Mouse (Mus musculus) embryo, embryonic 11.5 days (tissue): ENCODE results near the gene Ttc16.

ENCODE experiments used
- DNase-seq: peaks from one replicate; pipeline ENCODE4 v3.0.0-alpha.2; 2012; ENCODE audit warnings: low read depth, low spot score

The Ttc16 gene

DNA sequence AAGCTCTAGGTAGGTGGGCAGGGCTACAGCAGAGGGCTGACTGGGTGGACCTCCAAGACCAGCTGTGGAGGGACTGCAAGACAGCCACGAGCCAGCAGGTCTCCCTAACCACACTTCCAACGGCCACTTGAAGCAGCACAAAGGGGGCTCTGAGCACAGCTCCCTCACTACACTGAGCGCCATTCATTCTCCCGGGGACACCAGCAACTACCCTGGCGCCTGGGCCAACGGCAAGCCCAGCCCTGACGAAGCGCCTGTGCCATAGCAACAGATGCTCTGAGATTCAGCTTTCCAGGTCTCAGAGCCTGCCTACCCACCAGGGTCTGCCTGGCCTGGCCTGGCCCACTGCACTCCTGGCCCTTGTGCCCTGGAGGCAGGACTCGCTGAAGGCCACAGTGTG lies 56.7 kb downstream of the Ttc16 start:
- DNase-seq, result no peak

DNA sequence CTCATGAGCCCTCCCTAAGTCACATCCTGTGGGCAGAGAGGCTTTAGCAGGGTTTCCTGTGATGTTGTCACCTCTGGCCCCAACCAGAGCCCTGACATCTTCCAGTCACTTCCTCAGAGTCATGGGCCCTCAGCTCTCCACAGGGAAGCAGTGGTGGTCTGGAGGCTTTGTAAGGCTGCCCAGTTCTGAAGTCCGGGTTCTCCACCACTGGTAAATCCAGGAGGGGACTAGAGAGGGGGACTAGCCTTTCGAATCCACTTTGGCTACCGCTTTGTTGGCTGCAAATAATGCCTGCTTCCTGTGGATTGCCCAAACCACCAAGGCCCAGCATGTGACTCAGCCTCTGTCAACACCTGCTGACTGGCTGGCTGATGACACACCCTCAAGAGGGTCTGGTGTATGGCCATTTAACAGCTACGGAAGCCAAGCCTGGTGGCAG lies 60.4 kb downstream of the Ttc16 start:
- DNase-seq, result no peak

DNA sequence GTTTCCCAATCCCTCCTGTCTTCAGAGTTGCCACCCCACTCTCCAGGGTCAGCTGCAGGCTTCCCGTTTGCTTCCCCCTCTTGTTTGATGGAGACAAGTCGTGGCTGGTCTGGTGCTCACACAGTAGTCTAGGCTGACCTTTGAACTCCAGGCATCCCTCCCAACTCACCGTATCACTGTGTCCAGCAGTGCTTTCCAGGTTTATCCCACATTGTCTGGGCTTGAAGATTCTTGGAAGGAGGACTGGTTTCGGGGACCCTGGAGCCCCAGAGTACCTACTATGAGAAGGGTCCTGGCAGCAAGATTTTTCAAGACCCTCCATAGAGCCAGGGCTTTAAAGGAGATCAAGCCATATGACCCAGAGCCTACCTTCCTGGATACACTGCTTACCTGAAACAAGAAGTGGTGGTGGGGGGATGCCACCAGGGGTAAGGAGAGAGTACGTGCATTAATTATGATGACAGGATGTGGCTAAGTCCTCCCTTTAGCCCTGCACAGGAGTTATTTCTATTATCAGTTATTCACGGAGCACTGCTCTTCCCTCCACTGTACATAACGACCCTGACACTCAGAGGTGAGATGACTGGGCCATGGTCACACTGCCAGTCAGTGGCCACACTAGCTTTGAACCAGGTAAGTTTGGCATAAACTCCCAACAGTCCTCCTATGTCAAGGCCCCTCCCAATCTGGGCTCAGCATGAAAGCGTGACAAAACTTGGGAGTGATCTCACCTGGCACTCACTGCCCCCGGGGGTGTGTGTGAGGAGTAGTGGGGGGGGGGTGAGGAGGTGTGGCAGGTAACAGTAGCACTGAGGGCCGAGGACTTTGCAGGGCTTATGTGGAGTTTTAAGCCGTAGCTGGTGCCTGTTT lies 61.1 kb downstream of the Ttc16 start:
- no peak for DNase-seq

DNA sequence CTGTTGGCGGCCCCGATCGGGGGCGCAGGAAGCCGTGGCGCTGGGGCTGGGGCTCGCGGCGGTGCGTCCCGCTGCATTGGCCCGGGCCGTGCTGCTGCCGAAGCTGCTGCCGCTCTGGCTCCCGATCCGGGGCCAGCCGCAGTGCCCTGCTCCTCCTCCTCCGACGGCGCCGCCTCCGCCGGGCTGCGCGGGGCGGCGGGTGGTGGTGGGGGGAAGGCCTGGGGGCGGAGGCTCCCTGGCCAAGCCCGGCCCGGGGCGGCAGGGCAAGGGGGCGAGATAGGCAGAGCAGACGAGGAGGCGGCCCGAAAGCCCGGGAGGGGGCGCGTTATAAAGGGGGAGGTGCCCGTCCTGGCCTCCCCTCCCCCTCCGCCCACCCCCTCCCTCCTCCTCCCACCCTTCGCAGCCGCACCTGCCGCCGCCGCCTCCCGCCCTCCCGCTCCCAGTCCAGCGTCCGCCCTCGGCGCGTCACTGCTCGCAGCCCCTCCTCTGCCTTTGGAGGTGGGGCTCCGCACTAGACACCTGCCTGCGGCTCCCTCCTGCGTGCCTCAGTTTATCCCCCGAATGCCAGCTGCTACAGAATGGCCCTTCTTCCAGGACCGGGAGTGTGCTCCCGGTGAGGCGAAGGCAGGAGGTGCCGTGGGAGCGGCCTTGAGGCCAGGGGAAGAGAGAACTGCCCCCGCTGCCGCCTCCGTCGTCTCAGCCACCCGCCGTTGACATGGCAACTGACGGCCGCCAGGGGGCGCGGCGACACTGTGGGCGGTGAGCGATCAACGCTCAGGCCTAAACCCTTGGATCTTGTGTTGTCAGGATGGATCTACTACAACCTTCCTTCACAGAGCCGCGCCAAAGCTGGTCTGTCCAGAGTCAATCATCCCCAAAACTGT lies 62.3 kb downstream of the Ttc16 start, which contains the start of gene Cdk9:
TSS of gene Cdk9 (minus strand) at position 143 of the 884 bp plus-strand sequence.
- DNase-seq, result peak; percentile 85

DNA sequence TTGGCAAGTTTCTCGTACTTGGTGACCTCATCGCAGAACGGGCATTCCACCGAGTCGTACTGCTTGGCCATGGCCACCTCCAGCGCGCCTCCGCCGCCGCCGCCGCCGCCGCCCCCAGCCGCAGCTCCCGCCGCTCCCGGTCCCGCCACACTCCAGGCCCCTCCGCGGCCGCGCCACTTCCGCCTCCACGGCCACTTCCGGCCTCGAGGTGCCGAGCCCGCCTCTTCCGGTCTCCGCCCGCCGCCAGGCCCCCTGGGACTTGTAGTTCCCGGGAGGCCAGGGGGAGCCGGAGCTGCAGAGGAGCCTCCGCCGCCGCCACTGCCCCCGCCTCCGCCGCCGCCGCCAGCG lies 62.9 kb downstream of the Ttc16 start:
- DNase-seq, result peak; percentile 89

DNA sequence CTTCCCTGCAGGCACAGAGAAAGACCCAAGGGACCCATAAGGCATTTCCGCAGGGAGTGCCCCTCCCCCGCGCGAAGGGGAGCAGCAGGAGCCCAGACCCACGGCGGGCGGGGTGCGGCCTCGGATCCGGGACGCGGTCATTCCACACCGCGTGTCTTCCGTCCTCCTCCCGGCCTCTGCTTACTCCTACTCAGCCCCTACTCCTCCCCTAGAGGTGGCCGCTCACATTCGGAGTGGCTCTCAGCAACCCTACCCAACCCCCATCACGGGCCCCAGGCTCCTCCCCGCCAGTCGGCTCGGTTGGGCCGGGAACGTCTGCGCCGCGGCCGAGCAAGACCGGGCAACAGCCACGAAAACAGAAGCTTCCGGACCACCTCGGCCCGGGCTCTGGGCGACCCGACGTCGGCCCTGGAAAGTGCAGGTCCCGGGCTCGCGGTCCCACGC lies 63.3 kb downstream of the Ttc16 start:
- DNase-seq, result no peak

DNA sequence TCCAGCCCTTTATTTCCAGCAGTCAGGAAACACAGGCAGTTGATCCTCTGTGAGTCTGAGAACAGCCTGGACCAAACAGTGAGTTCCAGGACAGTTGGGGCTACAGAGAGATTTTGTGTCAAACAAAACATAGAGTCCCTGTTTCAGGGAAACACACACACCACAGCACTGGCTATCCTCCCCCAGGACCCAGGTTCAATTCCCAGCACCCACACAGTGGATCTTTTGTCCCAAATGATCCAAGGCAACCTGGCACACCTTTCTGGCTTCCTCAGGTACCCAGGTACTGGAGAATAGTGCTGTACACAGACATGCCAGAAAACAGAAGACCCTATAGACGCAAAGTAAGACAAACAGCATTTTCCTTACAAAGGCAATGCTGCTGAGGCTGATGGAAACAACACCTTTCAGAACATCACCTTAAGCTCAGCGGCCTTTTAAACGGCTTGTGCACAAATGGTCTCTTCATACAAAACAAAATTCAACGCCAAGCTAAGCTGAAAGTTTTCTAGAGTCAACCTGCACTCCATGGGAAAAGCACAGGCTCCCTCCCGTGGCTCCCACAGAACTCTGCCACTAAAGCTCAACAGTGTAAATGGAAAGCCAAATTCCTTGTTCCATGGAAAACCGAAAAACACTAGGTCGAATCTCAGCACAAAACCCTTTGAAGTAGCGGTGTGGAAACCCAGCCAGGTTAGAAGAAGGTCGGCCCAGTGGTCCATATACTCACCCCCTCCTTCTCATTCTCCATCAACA lies 64.0 kb downstream of the Ttc16 start:
- DNase-seq, result no peak

DNA sequence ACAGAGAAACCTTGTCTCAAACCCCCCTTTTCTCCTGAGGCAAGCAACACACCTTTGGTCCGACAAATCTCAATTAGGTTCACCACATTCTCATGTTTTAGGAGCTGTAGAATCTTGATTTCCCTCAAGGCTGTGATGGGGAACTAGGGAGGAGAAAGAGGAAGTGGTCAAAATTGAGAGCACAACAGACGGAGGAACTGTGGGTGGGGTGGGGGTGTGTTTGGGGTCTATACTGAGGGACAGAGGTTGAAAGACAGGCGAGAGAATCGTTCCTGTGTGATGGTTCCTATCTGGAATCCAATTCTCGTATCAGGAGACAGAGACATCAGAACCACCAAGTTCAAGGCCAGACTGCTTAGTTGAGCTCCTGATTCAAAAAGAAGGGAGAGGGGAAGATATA lies 65.0 kb downstream of the Ttc16 start:
- no peak for DNase-seq

DNA sequence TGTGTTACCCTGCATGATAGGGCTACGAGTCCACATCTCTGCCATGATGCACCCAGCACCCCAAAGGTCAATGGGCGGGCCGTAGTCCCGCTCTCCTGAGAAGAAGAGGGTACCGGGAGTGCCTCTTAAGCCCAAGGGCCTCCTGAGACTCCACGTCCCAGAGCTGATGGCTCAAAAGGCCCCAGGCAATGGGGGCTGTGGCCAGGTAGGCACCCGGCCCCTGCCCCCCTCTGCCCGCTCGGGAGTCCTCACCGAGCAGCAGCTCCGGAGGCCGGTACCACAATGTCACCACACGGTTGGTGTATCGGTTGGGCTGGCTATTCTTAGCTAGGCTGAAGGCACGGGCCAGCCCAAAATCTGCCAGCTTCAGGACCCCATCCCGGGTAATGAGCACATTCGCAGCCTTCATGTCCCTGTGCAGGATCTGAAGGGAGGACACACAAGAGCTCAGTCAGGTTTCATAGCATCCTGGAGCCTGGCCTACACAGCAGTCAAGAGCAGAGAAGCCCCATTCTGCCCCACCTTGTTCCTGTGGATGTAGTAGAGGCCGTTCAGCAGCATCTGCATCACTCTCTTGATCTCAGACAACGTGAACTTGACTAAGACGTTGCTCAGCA lies 65.8 kb downstream of the Ttc16 start:
- DNase-seq, result no peak

DNA sequence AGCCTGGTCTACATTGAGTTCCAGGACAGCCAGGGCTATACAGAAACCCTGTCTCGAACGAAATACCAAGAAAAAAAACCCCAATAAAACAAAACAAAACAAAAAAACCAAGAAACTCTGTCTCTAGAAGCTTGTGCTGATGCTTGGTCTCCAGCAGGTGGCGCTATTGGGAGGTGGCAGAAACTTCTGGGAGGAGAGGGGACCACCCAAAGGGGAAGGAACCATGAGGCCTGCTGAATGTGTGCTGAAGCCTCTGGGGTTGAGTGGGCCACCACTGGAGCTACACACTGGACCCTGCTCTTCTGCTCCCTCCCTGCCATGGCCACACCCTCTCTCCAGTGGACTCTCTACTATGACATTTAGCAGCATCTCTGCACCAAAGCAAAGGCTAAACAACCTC lies 66.8 kb downstream of the Ttc16 start:
- peak; percentile 55 for DNase-seq
